Mouse (Mus musculus) G1E (cell line): ENCODE data around the gene A730009L09Rik. TPM values are rescaled to one million over a fixed set of nuclear protein-coding genes. Genes with fewer than 3 reads are reported as not detected.

Experiments used
- ATAC-seq: 2 replicates; pipeline ENCODE4 v1.8.0; 2016; ENCODE audit warnings: mild to moderate bottlenecking; ENCODE audit not compliant: insufficient number of reproducible peaks, poor library complexity, low FRiP score, severe bottlenecking; ENCODE audit errors: extremely low read depth
- DNase-seq: peaks from one replicate; pipeline ENCODE4 v3.0.0; 2012; ENCODE audit warnings: low spot score
- H3K27me3 ChIP-seq: 2 replicates; pipeline ENCODE4 v1.6.1; 2012; ENCODE audit warnings: mild to moderate bottlenecking, low read length, inconsistent platforms; ENCODE audit not compliant: insufficient read depth
- H3K36me3 ChIP-seq: replicated peaks from 2 replicates; pipeline ENCODE3; 2012; ENCODE audit warnings: mild to moderate bottlenecking, inconsistent platforms
- H3K4me1 ChIP-seq: 2 replicates; pipeline ENCODE4 v1.6.1; 2012; ENCODE audit warnings: low read depth, low read length, inconsistent platforms, mixed read lengths; ENCODE audit not compliant: insufficient read depth
- H3K4me3 ChIP-seq: 2 replicates; pipeline ENCODE4 v1.5.1; 2012; ENCODE audit warnings: low read depth, mild to moderate bottlenecking, inconsistent platforms, low read length, moderate library complexity, mixed read lengths
- H3K9me3 ChIP-seq: replicated peaks from 2 replicates; pipeline ENCODE4 v1.6.1; 2012; ENCODE audit warnings: inconsistent platforms
- CTCF ChIP-seq: IDR thresholded peaks from 2 replicates; pipeline ENCODE4 v1.5.1; 2012; ENCODE audit warnings: low read depth, low read length, inconsistent platforms, mixed read lengths
- GATA1 ChIP-seq: IDR thresholded peaks from 2 replicates; pipeline ENCODE4 v1.6.1; 2012; ENCODE audit warnings: borderline replicate concordance, low read length, inconsistent platforms, mixed read lengths
- GATA2 ChIP-seq: IDR thresholded peaks from 2 replicates; pipeline ENCODE4 v1.6.1; 2012; ENCODE audit warnings: low read depth, low read length, inconsistent platforms, borderline replicate concordance
- POLR2AphosphoS5 ChIP-seq: IDR thresholded peaks from 2 replicates; pipeline ENCODE4 v1.6.1; 2012; ENCODE audit warnings: low read depth, low read length, inconsistent platforms; ENCODE audit not compliant: insufficient replicate concordance
- TAL1 ChIP-seq: conservative IDR thresholded peaks from 2 replicates; pipeline ENCODE4 v1.6.1; 2012; ENCODE audit warnings: low read depth, low read length, inconsistent platforms, mixed read lengths
- polyA plus RNA-seq: library from polyadenylated mRNA; stranded (reverse); fragments of >175 nt; gene quantifications from 2 replicates; pipeline ENCODE4 v1.2.3, GENCODE M21; 2012
- total RNA-seq, 2 experiments: library from RNA; stranded (forward) in 1 of 2; stranded (reverse) in 1 of 2; fragments of 200-1000 nt in 1 of 2; fragments of >200 nt in 1 of 2; fragmentation: Nextera tagmentation in 1 of 2; gene quantifications; 2 replicates each; pipeline ENCODE4 v1.2.3; 2014 to 2017

A730009L09Rik gene
- not detected in 2 replicates for total RNA-seq (2014; fragmentation: Nextera tagmentation)
- total RNA-seq (2017), result 0.06 and 0.11 TPM in 2 replicates
- not detected in 2 replicates for polyA plus RNA-seq

- TF ChIP-seq TAL1 (no peak), GATA2 (no peak), POLR2AphosphoS5 (no peak), GATA1 (no peak), CTCF (no peak)
- no peak for DNase-seq
Measured at GRCm38 (mm10) chr16:84514821-84515220, at the start of gene A730009L09Rik. A730009L09Rik (plus strand) TSS chr16:84515121.

DNA sequence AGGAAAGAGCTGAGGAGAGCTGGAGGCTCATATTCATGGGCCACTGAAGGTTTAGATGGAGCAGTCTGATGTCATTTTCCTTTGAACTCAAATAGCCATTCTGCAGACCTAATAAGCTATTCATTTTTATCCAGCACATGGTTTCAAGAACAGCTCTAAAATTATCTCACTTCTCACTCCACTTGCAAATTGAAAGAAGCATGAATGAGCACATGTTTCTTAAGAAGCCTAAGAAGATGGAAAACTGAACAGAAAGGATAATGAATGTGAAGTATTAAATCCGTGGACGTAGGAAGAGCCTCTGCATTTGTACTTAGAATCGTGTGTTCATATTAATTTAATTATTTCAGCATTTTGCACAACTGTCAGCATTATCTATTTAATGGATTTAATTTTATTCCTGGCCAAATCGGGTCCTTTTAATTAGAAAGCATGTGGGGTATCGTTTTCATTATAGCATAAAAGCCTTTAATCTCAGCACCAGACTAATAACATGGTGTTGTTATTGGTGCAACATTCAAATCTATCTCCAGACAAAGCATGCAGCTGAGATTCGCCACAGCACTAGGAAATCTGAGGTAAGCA is 49.2 kb upstream of the A730009L09Rik start:
- Histone ChIP-seq H3K27me3 (no peaks in the 10 kb centered on the region), H3K4me1 (no peaks in the 10 kb centered on the region), H3K36me3 (no peaks in the 10 kb centered on the region), H3K4me3 (no peak overlapping the region), H3K9me3 (peaks cover 5% of the 10 kb centered on the region)
- TF ChIP-seq GATA1 (no peak), TAL1 (no peak), POLR2AphosphoS5 (no peak), GATA2 (no peak), CTCF (no peak)
- DNase-seq (no peak), ATAC-seq (no peak)

More at GRCm38 (mm10) chr16:84514821-84515220, at the start of gene A730009L09Rik:
- Histone ChIP-seq H3K9me3 (peaks cover 31% of the 10 kb centered on the region), H3K27me3 (no peaks in the 10 kb centered on the region), H3K36me3 (no peaks in the 10 kb centered on the region), H3K4me3 (no peak within 1 kb of the TSS), H3K4me1 (no peaks in the 10 kb centered on the region)
- ATAC-seq, result no peak

GRCm38 (mm10) chr16:84468898-84469297 is 46.0 kb upstream of the A730009L09Rik start:
- TF ChIP-seq POLR2AphosphoS5 (no peak), TAL1 (no peak), CTCF (no peak), GATA1 (no peak), GATA2 (no peak)
- Histone ChIP-seq H3K4me3 (no peak overlapping the region), H3K9me3 (peaks cover 5% of the 10 kb centered on the region), H3K4me1 (no peaks in the 10 kb centered on the region), H3K27me3 (no peaks in the 10 kb centered on the region), H3K36me3 (no peaks in the 10 kb centered on the region)
- ATAC-seq, result no peak
- DNase-seq, result no peak

DNA sequence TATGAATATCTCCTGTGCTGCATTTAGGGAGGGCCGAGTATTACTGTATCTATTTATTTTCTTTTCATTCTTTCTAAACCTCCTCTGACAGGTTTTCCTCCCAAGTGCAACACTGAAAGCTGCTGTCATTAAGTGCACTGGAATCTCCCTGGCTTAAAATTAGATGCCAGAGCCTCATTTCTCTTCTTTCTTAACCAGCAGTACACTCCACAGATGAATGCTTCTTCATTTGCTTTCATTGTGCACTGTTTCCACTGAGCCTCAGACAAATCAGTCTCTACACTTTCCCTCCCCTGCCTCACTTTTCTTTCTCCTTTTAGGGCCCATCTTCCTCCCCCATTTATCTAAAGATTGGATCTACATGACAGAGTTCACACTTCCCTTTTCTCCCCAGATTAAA is 44.9 kb upstream of the A730009L09Rik start:
- ATAC-seq (no peak), DNase-seq (no peak)
- Histone ChIP-seq H3K36me3 (no peaks in the 10 kb centered on the region), H3K4me3 (no peak overlapping the region), H3K9me3 (peaks cover 10% of the 10 kb centered on the region), H3K27me3 (no peaks in the 10 kb centered on the region), H3K4me1 (no peaks in the 10 kb centered on the region)
- TF ChIP-seq POLR2AphosphoS5 (no peak), GATA1 (no peak), TAL1 (no peak), CTCF (no peak), GATA2 (no peak)

DNA sequence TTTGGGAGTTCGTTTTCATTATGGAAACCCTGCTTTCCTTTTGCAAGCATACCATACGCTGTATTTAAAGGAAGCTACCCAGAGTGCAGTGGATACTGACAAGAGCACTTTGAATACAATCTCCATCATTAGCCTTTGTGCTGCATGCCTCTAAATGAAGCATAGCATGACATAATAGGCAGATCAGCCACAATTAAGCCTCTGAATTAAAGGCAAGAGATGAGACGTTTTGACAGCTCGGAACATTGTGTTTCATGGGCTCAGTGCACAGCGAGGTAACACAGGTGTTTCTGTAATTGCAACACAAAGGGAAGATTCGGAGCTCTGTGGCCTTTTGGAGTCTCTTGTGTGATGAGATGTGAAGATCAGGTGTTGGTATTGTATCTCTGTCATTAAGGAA is 41.5 kb upstream of the A730009L09Rik start:
- TF ChIP-seq GATA2 (no peak), POLR2AphosphoS5 (no peak), CTCF (no peak), GATA1 (no peak), TAL1 (no peak)
- DNase-seq (no peak), ATAC-seq (no peak)
- Histone ChIP-seq H3K9me3 (peaks cover 8% of the 10 kb centered on the region), H3K27me3 (no peaks in the 10 kb centered on the region), H3K4me1 (no peaks in the 10 kb centered on the region), H3K36me3 (no peaks in the 10 kb centered on the region), H3K4me3 (no peak overlapping the region)

DNA sequence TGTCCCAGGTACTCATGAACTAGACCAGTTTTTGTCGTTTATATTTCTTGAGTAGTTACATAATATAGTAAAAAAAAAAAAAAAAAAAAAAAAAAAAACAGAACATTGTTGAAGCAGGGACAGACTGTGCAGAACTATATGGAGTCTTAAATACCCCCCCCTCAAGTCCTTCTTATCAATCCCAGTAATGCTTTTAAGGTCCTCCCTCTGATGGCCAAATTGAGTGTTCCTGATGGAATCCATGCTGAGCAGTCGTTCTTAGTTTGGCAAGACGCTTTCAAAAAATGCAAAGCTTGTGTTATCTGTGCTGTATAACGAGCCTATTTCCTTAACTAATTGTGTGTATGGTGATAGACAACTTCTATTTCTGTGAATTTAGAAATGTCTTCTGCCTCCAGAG is 40.2 kb upstream of the A730009L09Rik start:
- no peak overlapping the region for H3K4me3 ChIP-seq
- no peaks in the 10 kb centered on the region for H3K27me3 ChIP-seq
- TF ChIP-seq GATA1 (no peak), GATA2 (no peak), CTCF (no peak), TAL1 (no peak), POLR2AphosphoS5 (no peak)

DNA sequence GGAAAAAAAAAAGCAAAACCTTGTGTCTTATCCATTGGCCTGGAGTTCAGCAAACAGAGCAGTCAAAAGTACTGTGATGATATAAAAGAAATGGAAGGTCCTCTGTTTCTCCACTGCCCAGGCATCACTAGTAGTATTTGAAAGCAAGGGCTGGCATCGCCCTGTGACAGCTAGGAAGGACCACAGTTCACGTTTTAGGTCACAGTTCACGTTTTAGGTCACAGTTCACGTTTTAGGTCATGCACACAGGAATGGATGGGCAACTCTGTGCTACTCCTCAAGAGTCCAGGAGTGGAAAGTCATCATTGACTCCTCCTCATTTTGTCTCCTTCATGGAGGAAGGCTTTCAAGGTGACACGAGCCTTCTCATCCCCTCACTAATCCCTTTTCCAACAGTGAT is 38.0 kb upstream of the A730009L09Rik start:
- Histone ChIP-seq H3K4me1 (no peaks in the 10 kb centered on the region), H3K4me3 (no peak overlapping the region), H3K36me3 (no peaks in the 10 kb centered on the region), H3K9me3 (peaks cover 12% of the 10 kb centered on the region), H3K27me3 (no peaks in the 10 kb centered on the region)
- TF ChIP-seq GATA2 (no peak), POLR2AphosphoS5 (no peak), TAL1 (no peak), CTCF (no peak), GATA1 (no peak)
- ATAC-seq (no peak), DNase-seq (no peak)

More for the DNA sequence above, 40.2 kb upstream of the A730009L09Rik start:
- ATAC-seq (no peak), DNase-seq (no peak)
- H3K36me3 ChIP-seq, result no peaks in the 10 kb centered on the region
- peaks cover 8% of the 10 kb centered on the region for H3K9me3 ChIP-seq
- no peaks in the 10 kb centered on the region for H3K4me1 ChIP-seq
